Mouse (Mus musculus) lung, postnatal 0 days (tissue): Measurements from ENCODE around the gene Kif20b. TPM values are rescaled to one million over a fixed set of nuclear protein-coding genes. Genes with fewer than 3 reads are reported as not detected.
A peak's percentile ranks its signal among the peaks of the same experiment; 100 is the strongest.

Source experiments
- ATAC-seq: fragments of 200-750 bp; cut with Nextera tagmentation; 2 replicates; pipeline ENCODE4 v1.8.0; 2017; ENCODE audit warnings: moderate library complexity
- DNase-seq: peaks from one replicate; pipeline ENCODE4 v3.0.0-alpha.2; 2016; ENCODE audit warnings: low spot score
- H3K27ac ChIP-seq: fragments of 300-500 bp; sonication (generic); 2 replicates; pipeline ENCODE4 v1.5.1; 2014; ENCODE audit warnings: antibody characterized with exemption, mild to moderate bottlenecking, low read length, mixed read lengths
- H3K27me3 ChIP-seq: fragments of 300-500 bp; sonication (generic); replicated peaks from 2 replicates; pipeline ENCODE4 v1.6.1; 2014; ENCODE audit warnings: low read length, mixed read lengths; ENCODE audit not compliant: insufficient read depth
- H3K36me3 ChIP-seq: fragments of 300-500 bp; sonication (generic); 2 replicates; pipeline ENCODE4 v1.6.1; 2014; ENCODE audit warnings: low read length, mixed read lengths; ENCODE audit not compliant: insufficient read depth
- H3K4me1 ChIP-seq: fragments of 300-500 bp; sonication (generic); 2 replicates; pipeline ENCODE4 v1.6.1; 2014; ENCODE audit warnings: antibody characterized with exemption, low read depth, low read length, mixed read lengths; ENCODE audit not compliant: insufficient read depth
- H3K4me2 ChIP-seq: fragments of 300-500 bp; sonication (generic); replicated peaks from 2 replicates; pipeline ENCODE4 v1.6.1; 2014; ENCODE audit warnings: low read depth, mild to moderate bottlenecking, low read length, moderate library complexity, mixed read lengths
- H3K4me3 ChIP-seq: fragments of 300-500 bp; sonication (generic); 2 replicates; pipeline ENCODE4 v1.5.1; 2014; ENCODE audit warnings: low read depth, low read length
- H3K9ac ChIP-seq: fragments of 300-500 bp; sonication (generic); replicated peaks from 2 replicates; pipeline ENCODE4 v1.6.1; 2014; ENCODE audit warnings: low read depth, mild to moderate bottlenecking
- H3K9me3 ChIP-seq: fragments of 300-500 bp; sonication (generic); 2 replicates; pipeline ENCODE4 v1.6.1; 2016; ENCODE audit warnings: low read length, mixed read lengths
- CTCF ChIP-seq: IDR thresholded peaks from 2 replicates; pipeline ENCODE4 v1.5.1; 2016; ENCODE audit warnings: antibody characterized with exemption, mild to moderate bottlenecking
- EP300 ChIP-seq: IDR thresholded peaks from 2 replicates; pipeline ENCODE4 v1.6.1; 2016; ENCODE audit warnings: antibody characterized with exemption, mild to moderate bottlenecking, control low read depth
- WGBS: fragments of 180-500 bp; shearing (Covaris S2); extraction: QIAGEN DNeasy Blood & Tissue Kit; methylation state at CpG from one replicate; pipeline ENCODE4 v1.1.7; 2014; 5-methylcytosine and 5-hydroxymethylcytosine counted together
- polyA plus RNA-seq: library from polyadenylated mRNA; unstranded; fragments of >200 nt; fragmentation: Nextera tagmentation; extraction: Ambion mirVana; gene quantifications from 2 replicates; pipeline ENCODE4 v1.2.1, GENCODE M21; 2015

Gene Kif20b
- polyA plus RNA-seq, 1 experiment from 2014 or later, result 4.2 TPM

GRCm38 (mm10) chr19:34905424-34905823 lies 16.7 kb upstream of the Kif20b start:
- H3K4me2 ChIP-seq, result no peak overlapping the region
- DNase-seq, result no peak
- H3K36me3 ChIP-seq, result no peaks in the 10 kb centered on the region
- no peaks in the 10 kb centered on the region for H3K4me1 ChIP-seq
- no peak for ATAC-seq
- 85% methylated on average over 7 of the region's 7 CpGs for WGBS
- no peak overlapping the region for H3K4me3 ChIP-seq
- no peak overlapping the region for H3K27ac ChIP-seq
- H3K27me3 ChIP-seq, result no peaks in the 10 kb centered on the region
- no peak for TF ChIP-seq EP300
- TF ChIP-seq CTCF, result no peak
- H3K9me3 ChIP-seq, result no peaks in the 10 kb centered on the region
- H3K9ac ChIP-seq, result no peak overlapping the region

- no peak for TF ChIP-seq CTCF
- no peak for TF ChIP-seq EP300
- Histone ChIP-seq H3K4me3 (no peak overlapping the region), H3K9me3 (no peaks in the 10 kb centered on the region), H3K27me3 (no peaks in the 10 kb centered on the region), H3K27ac (no peak overlapping the region), H3K9ac (no peak overlapping the region), H3K4me1 (no peaks in the 10 kb centered on the region), H3K4me2 (no peak overlapping the region), H3K36me3 (no peaks in the 10 kb centered on the region)
- no peak for DNase-seq
- no peak for ATAC-seq
- WGBS, result 74% methylated on average over 5 of the region's 5 CpGs
These were observed 15.4 kb upstream of the Kif20b start for GRCm38 (mm10) chr19:34906772-34907171.

GRCm38 (mm10) chr19:34912366-34912765 lies 9.8 kb upstream of the Kif20b start:
- Histone ChIP-seq H3K27ac (no peak overlapping the region), H3K9me3 (no peaks in the 10 kb centered on the region), H3K4me1 (no peaks in the 10 kb centered on the region), H3K4me3 (no peak overlapping the region), H3K27me3 (no peaks in the 10 kb centered on the region), H3K36me3 (no peaks in the 10 kb centered on the region), H3K4me2 (no peak overlapping the region), H3K9ac (no peak overlapping the region)
- DNase-seq (no peak), ATAC-seq (no peak)
- TF ChIP-seq EP300 (no peak), CTCF (no peak)

- H3K27ac ChIP-seq, result no peak overlapping the region
- no peaks in the 10 kb centered on the region for H3K4me1 ChIP-seq
- H3K4me2 ChIP-seq, result no peak overlapping the region
- H3K4me3 ChIP-seq, result no peak overlapping the region
- no peaks in the 10 kb centered on the region for H3K9me3 ChIP-seq
- ATAC-seq (no peak), DNase-seq (no peak)
- WGBS, result 84% methylated on average over 4 of the region's 4 CpGs
- TF ChIP-seq CTCF (no peak), EP300 (no peak)
- H3K27me3 ChIP-seq, result no peaks in the 10 kb centered on the region
- no peaks in the 10 kb centered on the region for H3K36me3 ChIP-seq
- H3K9ac ChIP-seq, result no peak overlapping the region
These were observed 2.1 kb upstream of the Kif20b start for GRCm38 (mm10) chr19:34920066-34920465.

GRCm38 (mm10) chr19:34920531-34920930 lies 1.6 kb upstream of the Kif20b start:
- H3K27ac ChIP-seq, result no peak overlapping the region
- no peaks in the 10 kb centered on the region for H3K9me3 ChIP-seq
- H3K4me2 ChIP-seq, result no peak overlapping the region
- no peak overlapping the region for H3K4me3 ChIP-seq
- WGBS, result 39% methylated on average over 3 of the region's 3 CpGs
- H3K36me3 ChIP-seq, result no peaks in the 10 kb centered on the region
- no peaks in the 10 kb centered on the region for H3K4me1 ChIP-seq
- H3K9ac ChIP-seq, result no peak overlapping the region
- DNase-seq (peak; percentile 16), ATAC-seq (no peak)
- TF ChIP-seq CTCF (no peak), EP300 (no peak)
- H3K27me3 ChIP-seq, result no peaks in the 10 kb centered on the region

- DNase-seq, result peak; percentile 21
- Histone ChIP-seq H3K27ac (peak overlapping the region; percentile 59), H3K9ac (no peak overlapping the region), H3K4me2 (peak overlapping the region; percentile 83), H3K27me3 (no peaks in the 10 kb centered on the region), H3K36me3 (no peaks in the 10 kb centered on the region), H3K4me1 (no peaks in the 10 kb centered on the region), H3K4me3 (peak overlapping the region; percentile 86), H3K9me3 (no peaks in the 10 kb centered on the region)
- 19% methylated on average over 7 of the region's 7 CpGs for WGBS
- ATAC-seq, result no peak
- TF ChIP-seq CTCF, result peak; percentile 50
- no peak for TF ChIP-seq EP300
These were observed 909 bp upstream of the Kif20b start for GRCm38 (mm10) chr19:34921253-34921651.

- Histone ChIP-seq H3K9ac (0 out of 2 replicates have a peak overlapping the region, but pooled peaks have one; percentile 19), H3K4me3 (peak overlapping the region; percentile 86), H3K27ac (no peak overlapping the region), H3K4me2 (peak overlapping the region; percentile 83), H3K27me3 (no peaks in the 10 kb centered on the region), H3K4me1 (no peaks in the 10 kb centered on the region), H3K9me3 (no peaks in the 10 kb centered on the region), H3K36me3 (no peaks in the 10 kb centered on the region)
- TF ChIP-seq EP300 (no peak), CTCF (no peak)
- ATAC-seq (no peak), DNase-seq (peak; percentile 7)
- 1% methylated on average over 9 of the region's 9 CpGs for WGBS
These were observed 422 bp downstream of the Kif20b start for GRCm38 (mm10) chr19:34922603-34922963.
